Mouse (Mus musculus) hindbrain, embryonic 12.5 days (tissue): ENCODE data around the gene Garem2. TPM values are rescaled to one million over a fixed set of nuclear protein-coding genes. Genes with fewer than 3 reads are reported as not detected.

Experiments used
- ATAC-seq: fragments of 200-750 bp; cut with Nextera tagmentation; 2 replicates; pipeline ENCODE4 v1.8.0; 2017; ENCODE audit warnings: moderate TSS enrichment; ENCODE audit not compliant: low FRiP score
- H3K27ac ChIP-seq: fragments of 300-500 bp; sonication (generic); 2 replicates; pipeline ENCODE4 v1.5.1; 2016; ENCODE audit warnings: mild to moderate bottlenecking
- H3K27me3 ChIP-seq: fragments of 300-500 bp; sonication (generic); 2 replicates; pipeline ENCODE4 v1.6.1; 2016; ENCODE audit warnings: mild to moderate bottlenecking
- H3K36me3 ChIP-seq: fragments of 300-500 bp; sonication (generic); 2 replicates; pipeline ENCODE4 v1.6.1; 2016; ENCODE audit warnings: mild to moderate bottlenecking
- H3K4me1 ChIP-seq: fragments of 300-500 bp; sonication (generic); 2 replicates; pipeline ENCODE4 v1.6.1; 2016
- H3K4me2 ChIP-seq: fragments of 300-500 bp; sonication (generic); replicated peaks from 2 replicates; pipeline ENCODE4 v1.6.1; 2016; ENCODE audit warnings: mild to moderate bottlenecking
- H3K4me3 ChIP-seq: fragments of 300-500 bp; sonication (generic); 2 replicates; pipeline ENCODE4 v1.5.1; 2016; ENCODE audit warnings: mild to moderate bottlenecking
- H3K9ac ChIP-seq: fragments of 300-500 bp; sonication (generic); 2 replicates; pipeline ENCODE4 v1.6.1; 2016; ENCODE audit warnings: mild to moderate bottlenecking, moderate library complexity
- H3K9me3 ChIP-seq: fragments of 300-500 bp; sonication (generic); replicated peaks from 2 replicates; pipeline ENCODE4 v1.6.1; 2016; ENCODE audit warnings: mild to moderate bottlenecking
- WGBS: fragments of 180-500 bp; shearing (Covaris S2); methylation state at CpG from one replicate; pipeline ENCODE4 v1.1.7; 2016; 5-methylcytosine and 5-hydroxymethylcytosine counted together
- polyA plus RNA-seq: library from polyadenylated mRNA; unstranded; fragments of >200 nt; fragmentation: Nextera tagmentation; extraction: Ambion mirVana; gene quantifications from 2 replicates; pipeline ENCODE4 v1.2.1, GENCODE M21; 2016

The Garem2 gene
- polyA plus RNA-seq, 1 experiment from 2014 or later: 30.3 TPM

DNA sequence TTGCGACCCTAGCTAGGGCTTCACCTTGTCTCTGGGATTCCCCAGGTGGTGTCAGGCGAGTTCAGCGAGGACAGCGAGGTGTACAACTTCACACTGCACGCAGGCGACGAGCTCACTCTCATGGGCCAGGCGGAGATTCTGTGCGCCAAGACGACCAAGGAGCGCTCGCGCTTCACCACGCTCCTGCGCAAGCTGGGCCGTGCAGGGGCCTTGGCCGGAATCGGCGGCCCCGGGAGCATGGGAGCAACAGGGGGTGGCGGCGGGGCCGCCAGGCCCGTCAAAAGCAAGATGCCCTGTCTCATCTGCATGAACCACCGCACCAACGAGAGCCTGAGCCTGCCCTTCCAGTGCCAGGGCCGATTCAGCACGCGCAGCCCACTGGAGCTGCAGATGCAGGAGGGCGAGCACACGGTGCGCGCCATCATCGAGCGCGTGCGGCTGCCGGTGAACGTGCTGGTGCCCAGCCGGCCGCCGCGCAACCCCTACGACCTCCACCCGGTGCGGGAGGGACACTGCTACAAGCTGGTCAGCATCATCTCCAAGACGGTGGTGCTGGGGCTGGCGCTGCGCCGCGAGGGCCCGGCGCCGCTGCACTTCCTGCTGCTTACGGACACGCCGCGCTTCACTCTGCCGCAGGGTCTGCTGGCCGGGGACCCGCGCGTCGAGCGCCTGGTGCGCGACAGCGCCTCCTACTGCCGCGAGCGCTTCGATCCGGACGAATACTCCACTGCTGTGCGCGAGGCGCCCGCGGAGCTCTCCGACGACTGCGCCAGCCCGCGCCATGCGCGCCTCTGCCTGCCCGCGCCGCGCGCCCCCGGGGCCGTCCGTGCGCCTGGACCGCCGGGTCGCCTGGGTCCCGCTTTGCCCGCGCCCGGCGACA is 9.2 kb downstream of the Garem2 start:
- H3K36me3 ChIP-seq: peaks cover 40% of the 10 kb centered on the region

DNA sequence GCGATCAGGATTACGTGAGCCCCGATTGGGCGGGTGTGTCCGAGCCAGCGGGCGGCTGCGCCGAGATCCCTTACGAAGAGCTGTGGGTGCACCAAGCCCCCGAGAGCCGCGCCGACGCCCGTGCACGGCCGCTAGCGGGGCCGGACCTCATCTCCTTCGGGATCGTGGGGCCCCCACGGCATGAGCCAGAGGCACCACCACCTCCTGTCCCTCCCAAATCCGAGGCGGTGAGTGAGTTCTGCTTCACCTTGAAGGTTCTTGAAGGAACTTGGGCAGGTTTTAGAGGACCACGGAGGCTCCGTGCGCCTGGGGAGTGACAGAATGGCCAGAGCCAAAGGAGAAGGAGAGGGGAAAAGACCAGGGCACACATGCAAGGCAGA is 9.8 kb downstream of the Garem2 start:
- no peak; the same call in 1 of the 2 replicates for ATAC-seq
- peaks cover 46% of the 10 kb centered on the region for H3K36me3 ChIP-seq
- H3K4me3 ChIP-seq: peak overlapping the region; percentile 44
- peaks cover 38% of the 10 kb centered on the region for H3K4me1 ChIP-seq
- H3K4me2 ChIP-seq: peak overlapping the region; percentile 69
- peaks cover 32% of the 10 kb centered on the region for H3K27me3 ChIP-seq
- no peaks in the 10 kb centered on the region for H3K9me3 ChIP-seq
- WGBS: 3% methylated on average over 28 of the region's 28 CpGs
- no peak overlapping the region for H3K27ac ChIP-seq
- H3K9ac ChIP-seq: peak overlapping the region; percentile 66

More for the DNA sequence above, 9.2 kb downstream of the Garem2 start:
- Histone ChIP-seq H3K4me3 (peak overlapping the region; percentile 44), H3K27ac (no peak overlapping the region), H3K27me3 (peaks cover 32% of the 10 kb centered on the region), H3K4me1 (peaks cover 43% of the 10 kb centered on the region), H3K9me3 (no peaks in the 10 kb centered on the region), H3K4me2 (peak overlapping the region; percentile 69), H3K9ac (peak overlapping the region; percentile 66)
- peak; percentile 73 for ATAC-seq
- WGBS: 1% methylated on average over 100 of the region's 103 CpGs

DNA sequence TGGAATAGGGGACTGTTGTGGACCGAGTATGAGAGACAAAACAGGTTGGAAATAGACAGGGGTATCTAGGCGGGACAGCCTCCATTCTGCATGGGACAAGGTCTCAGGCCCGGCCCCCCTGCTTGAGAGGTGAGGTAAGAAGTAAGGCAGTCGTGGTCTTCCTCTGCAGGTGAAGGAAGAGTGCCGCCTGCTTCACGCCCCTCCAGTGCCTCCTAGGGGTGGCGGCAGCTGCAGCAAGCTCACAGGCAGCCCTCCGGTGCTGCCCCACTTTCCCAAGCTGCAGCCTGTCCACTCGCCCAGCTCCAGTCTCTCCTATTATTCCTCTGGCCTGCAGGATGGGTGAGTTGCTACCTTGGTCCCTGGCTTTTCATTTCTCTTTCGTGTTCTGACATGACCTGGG is 10.8 kb downstream of the Garem2 start:
- WGBS: 35% methylated on average over 10 of the region's 10 CpGs
- Histone ChIP-seq H3K4me2 (no peak overlapping the region), H3K27me3 (peaks cover 32% of the 10 kb centered on the region), H3K9me3 (no peaks in the 10 kb centered on the region), H3K36me3 (peaks cover 55% of the 10 kb centered on the region), H3K4me3 (no peak overlapping the region), H3K4me1 (peaks cover 28% of the 10 kb centered on the region), H3K9ac (no peak overlapping the region), H3K27ac (no peak overlapping the region)
- no peak for ATAC-seq

DNA sequence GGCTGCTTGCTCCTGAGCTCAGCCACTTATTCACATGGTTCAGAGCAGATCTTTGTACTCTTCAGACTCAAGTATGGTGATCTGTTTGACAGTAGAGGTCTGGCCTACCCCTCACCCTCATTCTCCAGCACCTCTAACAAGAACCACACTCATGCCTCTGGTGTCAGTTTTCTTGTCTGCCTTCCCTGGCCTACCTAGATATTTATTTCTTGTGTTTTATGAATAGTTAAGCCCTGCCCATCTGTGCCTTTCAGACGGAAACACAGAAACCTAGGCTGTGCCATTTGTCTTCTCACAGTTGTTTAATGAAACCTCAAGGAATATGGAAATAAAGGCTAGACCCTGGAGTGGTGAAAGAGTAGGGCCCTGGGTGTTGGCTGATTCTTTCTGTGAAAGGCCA is 13.1 kb downstream of the Garem2 start:
- no peaks in the 10 kb centered on the region for H3K9me3 ChIP-seq
- ATAC-seq: no peak
- peaks cover 78% of the 10 kb centered on the region for H3K36me3 ChIP-seq
- peaks cover 21% of the 10 kb centered on the region for H3K27me3 ChIP-seq
- H3K4me2 ChIP-seq: no peak overlapping the region
- no peak overlapping the region for H3K27ac ChIP-seq
- 87% methylated on average over 1 of the region's 1 CpGs for WGBS
- H3K4me3 ChIP-seq: no peak overlapping the region
- peaks cover 18% of the 10 kb centered on the region for H3K4me1 ChIP-seq
- no peak overlapping the region for H3K9ac ChIP-seq

DNA sequence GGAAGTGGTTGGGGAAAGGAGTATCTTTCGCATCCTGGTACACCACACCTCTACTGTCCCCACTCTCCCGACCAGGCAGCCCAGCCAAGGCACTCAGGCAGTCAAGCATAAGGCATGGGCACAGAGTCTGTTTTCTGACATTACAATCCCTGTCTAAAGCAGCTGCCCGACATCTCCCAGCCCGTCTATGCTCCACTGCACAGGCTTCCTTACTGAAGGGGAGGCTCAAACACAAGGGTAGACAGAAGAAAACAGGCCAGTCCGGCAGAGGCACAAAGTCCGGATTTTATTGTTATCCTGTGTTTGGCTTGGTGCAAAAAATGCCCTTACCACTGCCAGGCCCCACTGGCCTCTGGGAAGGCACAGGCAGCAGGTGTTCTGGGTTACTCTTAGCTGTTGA is 14.2 kb downstream of the Garem2 start:
- no peak overlapping the region for H3K4me3 ChIP-seq
- H3K36me3 ChIP-seq: peaks cover 85% of the 10 kb centered on the region
- no peak for ATAC-seq
- peaks cover 8% of the 10 kb centered on the region for H3K4me1 ChIP-seq
- H3K4me2 ChIP-seq: no peak overlapping the region
- H3K9me3 ChIP-seq: no peaks in the 10 kb centered on the region
- WGBS: 92% methylated on average over 6 of the region's 6 CpGs
- H3K27ac ChIP-seq: no peak overlapping the region
- H3K9ac ChIP-seq: no peak overlapping the region
- H3K27me3 ChIP-seq: peaks cover 9% of the 10 kb centered on the region

DNA sequence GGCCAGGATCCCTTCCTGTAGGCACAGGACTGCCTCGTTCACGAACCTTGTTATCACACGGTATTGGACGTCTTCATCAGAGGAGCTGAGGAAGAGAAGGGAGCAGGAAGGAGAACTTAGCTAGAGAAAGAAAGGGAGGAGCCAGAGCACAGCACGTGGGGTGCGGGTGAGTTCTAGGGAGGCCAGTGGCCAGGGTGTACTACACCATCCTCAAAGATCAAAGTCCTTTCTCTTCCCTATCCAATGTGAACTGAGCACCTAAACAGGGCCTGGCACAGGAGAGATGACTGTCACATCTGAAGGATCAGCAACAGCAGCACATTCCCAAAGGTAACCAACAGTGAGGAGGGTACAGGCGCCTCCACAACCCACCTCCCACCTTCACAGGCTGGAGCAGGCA is 15.1 kb downstream of the Garem2 start:
- Histone ChIP-seq H3K4me1 (no peaks in the 10 kb centered on the region), H3K36me3 (peaks cover 93% of the 10 kb centered on the region), H3K4me3 (no peak overlapping the region), H3K9me3 (no peaks in the 10 kb centered on the region), H3K27me3 (no peaks in the 10 kb centered on the region), H3K9ac (no peak overlapping the region), H3K27ac (no peak overlapping the region), H3K4me2 (no peak overlapping the region)
- no peak for ATAC-seq
- 86% methylated on average over 7 of the region's 7 CpGs for WGBS

DNA sequence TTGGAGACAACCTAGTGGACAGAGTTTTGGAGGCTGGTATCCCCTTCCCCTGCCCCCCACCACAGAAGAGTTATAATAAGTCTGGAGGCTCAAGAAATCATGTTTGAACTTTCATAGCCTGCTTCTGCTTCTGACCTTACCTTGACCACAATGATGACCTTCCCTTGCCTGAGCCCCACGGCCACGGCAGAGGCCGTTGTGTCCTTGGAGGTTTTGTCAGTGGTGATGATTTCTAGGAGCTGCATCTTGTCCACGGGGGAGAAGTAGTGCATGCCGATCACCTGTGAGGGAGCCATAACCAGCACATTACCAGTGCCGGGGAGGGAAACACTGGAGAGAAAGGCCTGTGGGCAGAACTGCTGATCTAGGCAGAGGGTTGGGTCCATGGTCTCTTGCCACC is 17.5 kb downstream of the Garem2 start:
- H3K4me2 ChIP-seq: no peak overlapping the region
- H3K36me3 ChIP-seq: peaks cover 95% of the 10 kb centered on the region
- H3K27me3 ChIP-seq: no peaks in the 10 kb centered on the region
- no peak for ATAC-seq
- H3K4me3 ChIP-seq: no peak overlapping the region
- H3K4me1 ChIP-seq: no peaks in the 10 kb centered on the region
- no peak overlapping the region for H3K9ac ChIP-seq
- WGBS: 91% methylated on average over 6 of the region's 6 CpGs
- no peaks in the 10 kb centered on the region for H3K9me3 ChIP-seq
- no peak overlapping the region for H3K27ac ChIP-seq

DNA sequence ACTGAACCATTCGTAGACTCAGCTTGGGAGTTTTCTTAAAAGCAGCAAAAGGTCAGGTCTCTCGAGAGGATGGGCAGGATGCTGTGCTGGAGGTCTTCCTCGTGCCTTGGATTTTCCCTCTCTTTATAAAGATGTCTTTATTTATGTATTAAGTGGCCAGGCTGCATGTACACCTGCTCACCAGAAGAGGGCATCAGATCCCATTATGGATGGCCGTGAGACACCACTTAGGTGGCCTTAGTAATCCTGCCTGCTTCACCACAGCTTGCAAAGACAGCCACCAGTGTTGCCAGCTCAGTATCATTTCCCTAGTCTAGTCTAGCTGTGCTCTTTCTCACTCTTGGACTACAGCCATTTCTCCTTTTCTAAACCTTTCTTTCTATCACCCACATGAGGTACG is 20.6 kb downstream of the Garem2 start:
- no peak overlapping the region for H3K27ac ChIP-seq
- ATAC-seq: no peak; the same call in 1 of the 2 replicates
- no peaks in the 10 kb centered on the region for H3K9me3 ChIP-seq
- H3K4me2 ChIP-seq: no peak overlapping the region
- no peak overlapping the region for H3K9ac ChIP-seq
- peaks cover 92% of the 10 kb centered on the region for H3K36me3 ChIP-seq
- WGBS: 43% methylated on average over 5 of the region's 5 CpGs
- H3K27me3 ChIP-seq: no peaks in the 10 kb centered on the region
- no peak overlapping the region for H3K4me3 ChIP-seq
- H3K4me1 ChIP-seq: no peaks in the 10 kb centered on the region

DNA sequence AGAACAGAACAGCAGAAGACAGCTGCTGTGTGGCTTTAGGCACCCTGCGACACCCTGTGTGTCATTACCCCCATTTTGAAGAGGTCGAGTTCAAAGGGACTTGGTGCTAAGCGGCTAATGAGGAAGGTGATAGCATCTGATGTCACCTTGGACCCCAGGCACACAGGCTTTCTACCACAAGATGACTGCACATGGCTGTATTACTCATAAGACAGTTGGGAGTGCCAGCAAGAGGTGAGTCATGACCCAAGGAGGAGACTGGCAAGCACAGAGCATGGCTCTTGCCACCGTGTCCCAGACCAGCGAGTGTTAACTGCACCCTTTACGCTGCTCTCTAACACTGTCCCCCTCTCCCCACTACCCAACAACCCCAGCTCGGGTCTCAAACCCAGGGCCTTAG is 21.8 kb downstream of the Garem2 start:
- Histone ChIP-seq H3K4me1 (no peaks in the 10 kb centered on the region), H3K4me3 (no peak overlapping the region), H3K9ac (no peak overlapping the region), H3K36me3 (peaks cover 87% of the 10 kb centered on the region), H3K27ac (no peak overlapping the region), H3K27me3 (no peaks in the 10 kb centered on the region), H3K9me3 (no peaks in the 10 kb centered on the region), H3K4me2 (no peak overlapping the region)
- 92% methylated on average over 7 of the region's 7 CpGs for WGBS
- no peak for ATAC-seq

DNA sequence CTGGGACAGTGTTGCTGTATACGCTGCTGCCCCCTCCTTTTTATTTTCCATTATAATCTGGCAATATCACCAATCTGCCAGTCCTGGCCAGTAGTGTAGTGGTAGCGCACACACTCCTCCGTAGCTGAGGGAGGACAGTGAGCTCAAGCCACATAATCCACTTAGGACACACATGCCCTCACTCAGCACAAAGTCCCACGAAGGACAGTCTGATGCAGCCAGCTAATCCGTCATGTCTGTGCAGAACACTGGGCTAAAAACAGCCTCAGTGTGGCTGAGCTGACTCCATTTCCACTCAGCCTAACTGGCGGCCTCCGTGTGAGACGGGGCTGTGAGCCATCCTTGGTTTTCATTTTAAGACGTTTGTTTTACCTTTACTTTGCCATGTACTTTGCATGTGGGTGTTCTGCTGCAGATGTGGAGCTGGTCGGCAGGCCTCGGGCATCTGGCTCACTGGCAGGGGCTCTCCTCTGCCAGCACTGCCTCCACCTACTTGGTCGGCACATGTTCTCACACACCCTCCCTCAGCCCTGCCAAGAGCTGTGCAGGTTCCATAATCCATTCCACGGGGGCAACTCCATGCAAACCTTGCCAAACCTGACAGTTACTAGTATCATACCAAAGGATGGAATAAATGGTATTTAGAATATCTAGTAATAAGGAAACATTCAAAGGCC is 23.1 kb downstream of the Garem2 start:
- Histone ChIP-seq H3K4me3 (no peak overlapping the region), H3K9me3 (no peaks in the 10 kb centered on the region), H3K27ac (no peak overlapping the region), H3K9ac (no peak overlapping the region), H3K4me1 (no peaks in the 10 kb centered on the region), H3K27me3 (no peaks in the 10 kb centered on the region), H3K36me3 (peaks cover 81% of the 10 kb centered on the region), H3K4me2 (no peak overlapping the region)
- 93% methylated on average over 13 of the region's 13 CpGs for WGBS
- ATAC-seq: no peak

DNA sequence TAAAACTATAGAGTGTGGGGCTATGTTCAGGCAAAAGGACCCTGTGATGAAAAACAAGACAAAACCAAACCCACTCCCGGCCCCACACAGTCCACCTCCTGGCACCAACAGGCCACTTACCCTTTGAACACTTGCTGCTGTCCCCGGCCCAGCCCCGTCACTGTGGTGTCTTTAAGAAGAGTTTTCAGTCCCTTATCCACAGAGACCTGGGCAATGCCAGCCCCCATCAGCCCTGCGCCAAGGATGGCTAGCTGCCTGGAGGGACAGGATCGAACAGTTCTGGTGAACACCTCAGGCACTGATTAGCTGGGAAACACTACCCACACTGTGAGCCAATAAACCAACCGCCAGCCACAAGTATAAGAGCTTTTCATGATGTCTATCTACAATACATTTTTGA is 23.7 kb downstream of the Garem2 start:
- peaks cover 81% of the 10 kb centered on the region for H3K36me3 ChIP-seq
- H3K4me1 ChIP-seq: no peaks in the 10 kb centered on the region
- H3K9me3 ChIP-seq: no peaks in the 10 kb centered on the region
- H3K27me3 ChIP-seq: no peaks in the 10 kb centered on the region
- H3K9ac ChIP-seq: no peak overlapping the region
- ATAC-seq: no peak
- 94% methylated on average over 6 of the region's 6 CpGs for WGBS
- no peak overlapping the region for H3K27ac ChIP-seq
- no peak overlapping the region for H3K4me2 ChIP-seq
- H3K4me3 ChIP-seq: no peak overlapping the region

DNA sequence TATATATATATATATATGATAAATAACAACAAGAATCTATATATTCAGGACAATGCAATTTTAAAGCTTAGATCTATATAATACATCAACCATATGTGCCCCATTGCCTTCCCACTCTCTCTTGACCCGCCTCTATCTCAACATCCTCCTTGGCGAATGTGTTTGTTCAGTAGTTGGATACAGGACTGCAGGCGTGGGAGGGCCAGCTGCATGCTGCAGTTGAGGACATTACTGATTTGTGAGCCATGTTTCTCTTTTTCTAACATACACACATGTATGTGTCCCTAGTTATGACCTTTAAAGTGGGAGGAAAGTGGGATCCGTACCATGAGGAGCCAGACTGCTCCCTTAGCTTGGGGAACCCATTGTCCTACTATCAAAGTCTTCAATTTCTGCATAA is 26.3 kb downstream of the Garem2 start:
- Histone ChIP-seq H3K9ac (no peak overlapping the region), H3K4me3 (no peak overlapping the region), H3K27me3 (no peaks in the 10 kb centered on the region), H3K4me1 (no peaks in the 10 kb centered on the region), H3K9me3 (no peaks in the 10 kb centered on the region), H3K36me3 (peaks cover 78% of the 10 kb centered on the region), H3K4me2 (no peak overlapping the region), H3K27ac (no peak overlapping the region)
- no peak for ATAC-seq
- 94% methylated on average over 4 of the region's 4 CpGs for whole genome bisulfite sequencing

DNA sequence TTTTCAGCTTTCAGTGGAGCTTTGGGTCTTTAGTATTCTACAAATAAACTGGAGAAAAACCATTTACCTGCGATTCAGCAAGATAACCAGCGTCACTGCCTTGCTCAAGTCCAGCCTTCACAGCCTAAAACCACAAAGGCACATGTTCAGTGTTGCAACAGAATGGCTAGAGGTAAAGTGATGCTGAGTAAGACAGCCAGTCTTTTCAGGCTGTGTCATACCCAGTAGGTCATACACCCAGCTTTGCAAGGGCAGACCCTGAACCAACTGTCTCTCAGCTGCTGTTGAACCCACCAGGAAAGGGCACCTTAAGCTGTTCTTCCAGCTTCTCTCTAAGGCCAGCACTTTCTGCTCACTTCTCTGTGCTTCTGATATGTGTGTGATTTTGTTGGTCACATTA is 27.2 kb downstream of the Garem2 start:
- H3K4me3 ChIP-seq: no peak overlapping the region
- peaks cover 71% of the 10 kb centered on the region for H3K36me3 ChIP-seq
- H3K4me1 ChIP-seq: no peaks in the 10 kb centered on the region
- H3K9ac ChIP-seq: no peak overlapping the region
- H3K4me2 ChIP-seq: no peak overlapping the region
- no peak for ATAC-seq
- H3K27ac ChIP-seq: no peak overlapping the region
- WGBS: 98% methylated on average over 2 of the region's 2 CpGs
- no peaks in the 10 kb centered on the region for H3K27me3 ChIP-seq
- H3K9me3 ChIP-seq: no peaks in the 10 kb centered on the region
